Mouse (Mus musculus) limb, embryonic 14.5 days (tissue): ENCODE data around the gene Trpm2. TPM values are rescaled to one million over a fixed set of nuclear protein-coding genes. Genes with fewer than 3 reads are reported as not detected.

Experiments
- ATAC-seq: fragments of 200-750 bp; cut with Nextera tagmentation; 2 replicates; pipeline ENCODE4 v1.8.0; 2017; ENCODE audit warnings: low read depth, moderate number of reproducible peaks, moderate TSS enrichment; ENCODE audit not compliant: low FRiP score
- DNase-seq: peaks from one replicate; pipeline ENCODE4 v3.0.0-alpha.2; 2015; ENCODE audit warnings: low spot score
- H3K27ac ChIP-seq: fragments of 300-500 bp; sonication (generic); replicated peaks from 2 replicates; pipeline ENCODE4 v1.5.1; 2014; ENCODE audit warnings: low read depth, mild to moderate bottlenecking, low read length, moderate library complexity, mixed read lengths
- H3K27me3 ChIP-seq: fragments of 300-500 bp; sonication (generic); 2 replicates; pipeline ENCODE4 v1.6.1; 2014; ENCODE audit warnings: low read length, mixed read lengths; ENCODE audit not compliant: control insufficient read depth, insufficient read depth
- H3K36me3 ChIP-seq: fragments of 300-500 bp; sonication (generic); 2 replicates; pipeline ENCODE4 v1.6.1; 2014; ENCODE audit warnings: mild to moderate bottlenecking, low read length, moderate library complexity, mixed read lengths; ENCODE audit not compliant: control insufficient read depth, insufficient read depth
- H3K4me1 ChIP-seq: fragments of 300-500 bp; sonication (generic); 2 replicates; pipeline ENCODE4 v1.6.1; 2014; ENCODE audit warnings: antibody characterized with exemption, low read length, mixed read lengths; ENCODE audit not compliant: control insufficient read depth, insufficient read depth
- H3K4me2 ChIP-seq: fragments of 300-500 bp; sonication (generic); replicated peaks from 2 replicates; pipeline ENCODE4 v1.6.1; 2014; ENCODE audit warnings: low read depth, mild to moderate bottlenecking, low read length, moderate library complexity; ENCODE audit not compliant: severe bottlenecking
- H3K4me3 ChIP-seq: fragments of 300-500 bp; sonication (generic); replicated peaks from 2 replicates; pipeline ENCODE4 v1.5.1; 2014; ENCODE audit warnings: low read length
- H3K9ac ChIP-seq: fragments of 300-500 bp; sonication (generic); 2 replicates; pipeline ENCODE4 v1.6.1; 2014; ENCODE audit warnings: mild to moderate bottlenecking, low read depth, low read length, moderate library complexity; ENCODE audit not compliant: severe bottlenecking
- H3K9me3 ChIP-seq: fragments of 300-500 bp; sonication (generic); 2 replicates; pipeline ENCODE4 v1.6.1; 2016; ENCODE audit warnings: low read length; ENCODE audit not compliant: control insufficient read depth
- POLR2A ChIP-seq: fragments of 200-500 bp; IDR thresholded peaks from 2 replicates; pipeline ENCODE4 v1.8.0; 2012; ENCODE audit warnings: inconsistent platforms, mild to moderate bottlenecking, moderate library complexity, borderline replicate concordance; ENCODE audit not compliant: insufficient read depth, insufficient read length; ENCODE audit errors: extremely low read depth
- WGBS: fragments of 180-500 bp; shearing (Covaris S2); extraction: QIAGEN DNeasy Blood & Tissue Kit; methylation state at CpG from one replicate; pipeline ENCODE4 v1.1.7; 2014; 5-methylcytosine and 5-hydroxymethylcytosine counted together
- polyA plus RNA-seq, 2 experiments: library from polyadenylated mRNA; depleted of rRNA in 1 of 2; stranded (reverse) in 1 of 2; unstranded in 1 of 2; fragments of >200 nt; fragmentation: Nextera tagmentation in 1 of 2; extraction: Ambion mirVana in 1 of 2; gene quantifications; 2 replicates each; pipeline versions ENCODE4 v1.2.1 to v1.2.3; 2012 to 2014

The Trpm2 gene
- polyA plus RNA-seq, 2 experiments, result 0.39 to 0.41 TPM

DNA sequence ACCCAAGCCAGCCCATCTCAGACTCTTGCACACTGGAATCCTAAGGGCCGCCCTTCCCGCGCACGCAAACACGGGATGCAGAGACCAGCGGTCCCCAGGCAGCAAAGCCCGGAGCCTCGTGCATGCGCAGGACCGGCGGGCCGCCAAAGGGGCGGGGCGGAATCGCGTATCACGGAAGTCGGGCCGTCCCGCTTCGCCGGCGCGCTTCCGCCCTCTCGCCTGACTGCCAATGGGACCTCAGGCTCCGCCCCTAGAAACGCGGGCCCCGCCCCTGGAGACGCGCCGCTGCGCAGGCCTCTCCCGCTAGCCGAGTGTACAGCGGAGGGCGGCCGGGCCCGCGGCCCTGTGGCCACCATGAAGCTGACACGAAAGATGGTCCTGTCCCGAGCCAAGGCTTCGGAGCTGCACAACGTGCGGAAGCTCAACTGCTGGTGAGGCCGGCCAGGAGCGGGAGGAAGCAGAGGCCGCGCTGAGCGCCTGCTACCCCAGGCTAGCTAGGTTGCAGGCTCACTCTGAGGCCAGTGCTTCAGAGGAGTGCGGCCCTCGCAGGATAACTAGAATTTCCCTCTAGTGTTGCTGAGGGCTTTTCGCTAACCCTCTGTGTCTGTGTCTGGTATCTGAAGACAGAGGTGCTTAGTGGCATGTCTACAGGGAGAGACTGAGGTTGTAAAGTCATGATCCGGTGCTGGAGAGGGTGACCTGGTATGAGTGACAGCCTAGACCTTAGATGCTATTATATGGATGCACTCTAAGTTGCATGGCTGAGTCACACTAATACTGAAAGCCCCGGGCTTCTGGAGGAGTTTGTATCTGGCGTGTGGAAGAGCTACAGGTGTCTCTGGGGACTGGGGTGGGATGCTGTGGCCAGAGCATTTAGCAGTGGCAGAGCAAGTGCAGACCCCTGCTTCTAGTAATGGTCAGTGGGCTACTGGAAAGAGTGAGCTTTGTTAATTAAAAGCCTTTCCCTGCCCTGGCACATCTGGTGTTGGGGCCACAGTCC lies 8.3 kb upstream of the Trpm2 start, which contains the start of gene 1810043G02Rik:
1810043G02Rik (plus strand) TSS at position 174 of the 1,000 bp plus-strand sequence.
- H3K4me1 ChIP-seq, result peaks cover 6% of the 10 kb centered on the region
- ATAC-seq (peak; percentile 98), DNase-seq (peak; percentile 97)
- H3K9me3 ChIP-seq, result no peaks in the 10 kb centered on the region
- peak; percentile 59; the same call in 1 of the 2 replicates for TF ChIP-seq POLR2A
- peak within 1 kb of the TSS; percentile 39; the same call in 1 of the 2 replicates for H3K27ac ChIP-seq
- H3K4me2 ChIP-seq, result peak within 1 kb of the TSS; percentile 68
- peak within 1 kb of the TSS; percentile 76 for H3K9ac ChIP-seq
- peak within 1 kb of the TSS; percentile 70 for H3K4me3 ChIP-seq
- H3K27me3 ChIP-seq, result no peaks in the 10 kb centered on the region
- WGBS, result 1% methylated on average over 54 of the region's 57 CpGs
- H3K36me3 ChIP-seq, result peaks cover 12% of the 10 kb centered on the region; the same call in 1 of the 2 replicates

DNA sequence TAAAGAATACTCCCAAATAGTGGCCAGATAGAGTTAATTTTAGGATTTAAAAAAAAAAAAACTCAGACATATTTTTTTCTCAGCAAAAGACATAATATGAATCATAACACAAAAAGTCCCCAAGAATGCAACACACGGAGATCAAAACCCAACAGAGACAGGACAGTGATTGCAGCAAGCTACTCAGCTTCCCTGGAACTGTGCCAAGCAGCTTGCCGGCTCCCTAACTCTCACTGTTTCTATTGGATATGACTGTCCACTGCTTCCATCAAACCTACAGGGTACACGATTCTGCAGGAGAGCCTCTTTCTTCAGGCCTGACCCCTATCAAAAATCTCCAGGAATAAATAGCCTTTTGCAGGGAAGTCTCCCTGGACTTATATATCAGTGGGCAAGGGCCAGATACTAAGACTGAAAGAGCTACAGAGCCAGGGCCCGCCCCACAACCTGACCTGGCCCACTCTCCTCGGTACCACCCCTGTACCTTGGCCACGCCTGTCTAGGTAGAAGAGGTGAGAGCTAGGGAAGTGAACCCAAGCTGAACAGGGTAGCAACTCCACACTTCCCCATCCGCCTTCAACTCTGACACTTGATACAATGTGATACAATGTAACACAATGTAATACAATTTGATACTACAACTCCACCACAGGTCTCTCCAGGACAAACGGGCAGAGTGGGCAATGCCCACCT lies 6.2 kb upstream of the Trpm2 start:
- H3K9ac ChIP-seq, result no peak overlapping the region
- H3K9me3 ChIP-seq, result no peaks in the 10 kb centered on the region
- H3K27me3 ChIP-seq, result no peaks in the 10 kb centered on the region
- no peak overlapping the region for H3K27ac ChIP-seq
- 0 out of 2 replicates have a peak, but pooled peaks cover 5% of the 10 kb centered on the region for H3K36me3 ChIP-seq
- no peak overlapping the region for H3K4me3 ChIP-seq
- ATAC-seq (no peak), DNase-seq (no peak)
- WGBS, result 76% methylated on average over 8 of the region's 8 CpGs
- peaks cover 6% of the 10 kb centered on the region for H3K4me1 ChIP-seq
- no peak overlapping the region for H3K4me2 ChIP-seq
- no peak for TF ChIP-seq POLR2A

DNA sequence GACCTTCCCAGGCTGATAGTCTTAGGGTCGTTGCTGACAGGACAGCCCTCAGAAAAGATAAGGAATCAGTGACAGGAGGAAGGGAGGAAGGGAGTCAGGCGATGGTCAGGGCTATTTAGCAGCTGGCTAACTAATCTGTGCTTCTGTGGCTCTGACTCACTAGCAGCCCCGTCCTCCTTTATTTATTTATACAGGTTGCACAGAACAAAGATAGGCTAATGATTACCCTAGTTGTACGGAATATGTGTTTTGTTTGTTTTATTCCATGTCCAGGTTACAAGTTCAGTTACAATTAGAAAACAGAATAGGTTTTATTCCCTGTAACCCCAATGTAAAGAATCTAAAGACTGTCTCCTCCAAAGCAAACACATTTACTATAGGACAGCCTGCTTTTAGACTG lies 5.3 kb upstream of the Trpm2 start:
- no peak for DNase-seq
- 38% methylated on average over 4 of the region's 4 CpGs for WGBS
- Histone ChIP-seq H3K36me3 (no peaks in the 10 kb centered on the region), H3K4me3 (no peak overlapping the region), H3K27me3 (no peaks in the 10 kb centered on the region), H3K4me2 (no peak overlapping the region), H3K9ac (no peak overlapping the region), H3K27ac (no peak overlapping the region), H3K4me1 (peaks cover 6% of the 10 kb centered on the region), H3K9me3 (no peaks in the 10 kb centered on the region)
- ATAC-seq, result no peak
- no peak for TF ChIP-seq POLR2A

DNA sequence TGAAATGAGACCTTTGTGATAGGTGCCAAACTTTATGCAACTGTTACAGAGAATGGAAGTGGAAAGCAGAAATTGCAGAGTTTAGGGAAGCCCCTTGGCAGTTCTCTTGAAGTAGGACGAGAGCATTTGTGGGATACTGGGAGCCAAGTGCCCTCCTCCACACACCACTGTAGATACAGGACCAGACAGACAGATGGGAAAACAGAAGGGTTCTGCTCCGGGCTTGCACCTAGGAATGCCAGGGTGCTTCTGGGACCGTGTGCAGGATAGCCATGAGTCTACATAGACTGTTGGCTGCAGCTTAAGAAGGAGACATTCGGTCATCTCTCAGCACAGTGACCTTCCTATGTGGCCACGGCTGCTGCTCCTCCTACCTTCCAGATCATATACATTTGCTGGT lies 4.4 kb upstream of the Trpm2 start:
- 83% methylated on average over 5 of the region's 5 CpGs for whole genome bisulfite sequencing

DNA sequence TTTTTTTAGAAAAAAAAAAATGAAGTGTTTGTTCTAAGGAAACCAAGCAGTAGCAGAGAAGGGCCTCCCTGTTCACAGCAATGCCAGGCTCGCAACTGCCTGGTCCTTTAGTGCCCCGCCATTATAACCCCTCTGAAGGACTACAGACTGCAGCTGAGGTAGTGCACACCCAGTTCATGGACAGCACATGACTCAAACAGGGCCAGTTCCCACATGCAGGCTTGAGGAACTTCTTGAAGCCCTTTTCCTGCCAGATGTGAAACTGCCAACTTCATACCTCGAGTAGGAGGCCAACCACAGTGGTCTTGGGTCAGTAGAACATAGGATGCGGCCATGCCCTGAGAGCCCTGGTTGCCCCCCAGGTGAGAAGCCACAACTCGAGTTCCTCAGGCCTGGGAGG lies 4.0 kb upstream of the Trpm2 start:
- Histone ChIP-seq H3K9ac (no peak overlapping the region), H3K27ac (no peak overlapping the region), H3K4me2 (no peak overlapping the region), H3K9me3 (no peaks in the 10 kb centered on the region), H3K4me1 (peaks cover 5% of the 10 kb centered on the region), H3K4me3 (no peak overlapping the region), H3K27me3 (0 out of 2 replicates have a peak, but pooled peaks cover 6% of the 10 kb centered on the region), H3K36me3 (no peaks in the 10 kb centered on the region)
- no peak for DNase-seq
- no peak for ATAC-seq
- no peak for TF ChIP-seq POLR2A
- WGBS, result 65% methylated on average over 5 of the region's 5 CpGs

More for the DNA sequence above, 4.4 kb upstream of the Trpm2 start:
- H3K4me3 ChIP-seq, result no peak overlapping the region
- DNase-seq, result no peak
- H3K27me3 ChIP-seq, result 0 out of 2 replicates have a peak, but pooled peaks cover 3% of the 10 kb centered on the region
- H3K27ac ChIP-seq, result no peak overlapping the region
- no peak for TF ChIP-seq POLR2A
- no peaks in the 10 kb centered on the region for H3K36me3 ChIP-seq
- no peak for ATAC-seq
- no peaks in the 10 kb centered on the region for H3K9me3 ChIP-seq
- H3K4me1 ChIP-seq, result peaks cover 6% of the 10 kb centered on the region
- no peak overlapping the region for H3K4me2 ChIP-seq
- H3K9ac ChIP-seq, result no peak overlapping the region
